Mouse (Mus musculus) heart, postnatal 10 days (tissue): Measurements from ENCODE around the gene F2r. TPM values are rescaled to one million over a fixed set of nuclear protein-coding genes. Genes with fewer than 3 reads are reported as not detected.

Experiments used
- DNase-seq, 2 experiments: peaks; one replicate each; pipeline ENCODE4 v3.0.0; 2021
- intact Hi-C: fragments of 180-260 bp; cut with DNase I; formaldehyde crosslinking; loops from one replicate; pipeline ENCODE4 v1.15.1; 2025
- total RNA-seq, 2 experiments: library from RNA; stranded (reverse); gene quantifications; 2 replicates each; pipeline ENCODE4 v1.2.3; 2021

Gene F2r
- total RNA-seq, 2 experiments from 2014 or later: 49.6 to 50.1 TPM

DNA sequence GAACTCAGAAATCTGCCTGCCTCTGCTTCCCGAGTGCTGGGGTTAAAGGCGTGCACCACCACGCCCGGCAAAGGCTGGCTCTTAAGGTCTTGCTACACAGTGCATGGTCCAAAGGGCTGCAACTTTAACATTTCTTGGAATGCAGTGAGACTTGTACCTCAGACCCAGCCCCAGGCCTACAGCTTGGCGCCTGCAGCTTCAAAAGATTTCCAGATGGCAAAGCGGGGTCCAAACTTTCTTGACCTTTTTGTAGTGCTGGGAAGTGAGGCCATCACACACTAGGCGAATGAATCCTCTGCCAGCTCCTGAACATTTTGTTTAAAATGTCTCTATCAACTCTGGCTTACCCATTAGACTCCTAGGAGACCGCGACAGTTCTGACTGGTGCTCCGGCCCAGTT lies 20.7 kb downstream of the F2r start:
- intact Hi-C loops: no loop called here
- no peak for DNase-seq

DNA sequence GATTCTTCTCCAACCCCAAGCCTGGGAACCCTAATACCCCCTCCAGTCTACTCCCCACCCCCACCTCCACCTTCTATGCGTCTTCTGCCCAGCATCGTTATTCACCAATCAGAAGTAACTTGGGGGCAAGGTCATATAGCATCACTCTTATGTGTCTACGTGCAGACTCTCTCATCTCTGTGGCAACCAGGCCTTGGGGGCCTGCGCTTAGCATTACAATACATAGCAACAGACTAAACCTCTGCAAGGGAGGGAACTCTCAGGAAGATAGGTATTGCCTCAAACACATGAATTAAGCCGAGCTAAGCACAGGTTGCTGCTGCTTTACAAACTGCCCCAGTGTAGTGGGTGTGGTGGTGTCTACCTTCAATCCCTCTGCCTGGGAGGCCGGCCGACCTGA lies 21.6 kb downstream of the F2r start:
- intact Hi-C loops: no loop called here
- no peak for DNase-seq

DNA sequence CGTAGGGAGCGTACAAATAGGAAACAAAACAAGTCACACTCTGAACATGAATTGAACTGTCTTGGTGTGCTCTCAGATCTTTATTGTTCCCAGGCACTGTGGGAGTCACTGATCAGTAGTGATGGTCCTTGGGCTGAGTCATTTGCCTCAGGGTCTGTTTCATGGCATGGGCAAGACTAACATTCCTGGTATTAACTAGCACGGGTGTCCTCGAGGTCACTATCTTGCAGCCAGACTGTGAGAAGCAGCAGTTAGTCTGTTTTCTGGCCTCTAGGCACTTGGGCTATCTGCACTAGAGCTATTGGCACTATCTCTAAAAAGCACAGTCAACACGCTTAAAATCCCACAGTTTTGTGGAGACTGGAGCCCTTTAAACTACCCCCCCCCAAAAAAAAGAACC lies 22.4 kb downstream of the F2r start:
- DNase-seq: no peak
- intact Hi-C loops: no loop called here

DNA sequence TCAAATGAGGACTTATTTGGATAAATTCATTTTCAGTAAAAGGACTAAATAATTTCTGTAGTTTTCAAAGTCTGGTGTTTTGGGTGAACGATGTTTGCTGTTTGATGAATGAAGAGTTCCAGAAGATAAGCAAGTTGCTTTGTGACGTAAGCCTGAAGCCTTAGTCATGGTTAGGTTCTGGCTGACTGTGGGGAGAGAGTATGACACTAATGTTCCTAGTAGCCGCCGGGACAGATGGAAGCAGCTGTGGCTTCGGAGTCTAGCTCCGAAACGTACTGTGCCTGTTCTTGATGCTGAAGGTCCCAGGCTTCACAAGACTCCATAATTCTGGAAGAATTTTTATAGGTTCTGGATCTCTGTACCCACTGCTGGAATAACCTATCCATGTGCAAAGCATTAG lies 22.9 kb downstream of the F2r start:
- peak; percentile 56 to 75 for DNase-seq

DNA sequence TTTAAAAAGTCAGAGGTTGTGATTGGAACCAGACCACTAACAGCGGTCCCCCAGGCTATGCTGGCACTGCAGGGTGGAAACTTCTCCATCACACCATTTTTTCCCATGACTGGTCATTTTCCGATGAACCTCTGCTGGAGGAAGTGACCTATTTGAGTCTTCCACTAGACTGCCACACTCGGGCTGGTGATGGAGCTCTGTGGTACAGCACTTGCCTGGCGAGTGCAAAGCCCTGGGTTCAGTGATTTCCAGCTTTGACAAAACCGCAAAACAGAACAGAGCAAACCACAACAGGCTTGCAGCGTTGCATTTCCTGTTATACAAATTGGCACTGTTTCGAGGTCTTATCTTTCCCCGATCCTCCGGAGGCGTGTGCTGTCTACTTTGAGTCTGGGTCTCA lies 25.4 kb downstream of the F2r start:
- peak in 1 of 2 experiments; percentile 18 for DNase-seq
- intact Hi-C loops: no loop called here

More for the DNA sequence above, 22.9 kb downstream of the F2r start:
- intact Hi-C loops: no loop called here

DNA sequence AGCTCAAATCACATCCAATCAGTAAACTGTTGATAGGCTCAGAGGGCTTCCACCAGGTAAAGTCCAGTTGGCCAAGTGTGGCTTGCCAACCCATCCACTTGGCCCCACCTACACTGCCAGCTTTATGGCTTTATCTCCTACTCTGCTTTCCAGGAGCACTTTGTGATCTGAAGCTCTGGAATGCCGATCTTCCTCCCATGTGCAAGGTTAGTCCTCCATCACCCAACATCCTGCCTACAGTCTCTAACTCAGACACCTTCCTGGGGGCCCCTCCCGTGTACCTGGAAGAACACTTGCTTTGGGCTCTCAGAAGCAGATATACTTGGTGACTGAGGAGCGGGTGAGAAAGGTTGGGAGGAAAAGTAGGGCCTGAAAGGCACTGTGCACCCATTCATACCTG lies 26.7 kb downstream of the F2r start:
- no peak for DNase-seq
- intact Hi-C loops: no loop called here

DNA sequence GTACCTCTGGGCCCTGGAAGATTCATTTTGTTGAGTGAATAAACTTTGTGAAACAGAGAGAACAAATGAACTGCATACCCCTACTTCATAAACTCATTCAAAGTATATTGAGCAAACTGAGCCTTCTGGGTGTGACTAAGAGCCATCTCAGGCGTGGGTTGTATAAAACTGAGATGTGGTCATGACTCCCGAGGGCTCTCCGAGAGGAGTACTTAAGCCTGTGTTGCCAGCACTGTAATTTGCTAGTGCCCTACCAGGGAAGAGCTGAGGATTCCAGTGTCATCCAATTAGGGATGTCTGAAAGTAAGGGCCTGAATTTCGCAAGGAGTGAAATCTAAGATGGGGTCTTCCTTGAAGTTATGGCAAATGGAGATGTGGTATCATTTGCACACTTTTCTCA lies 30.7 kb downstream of the F2r start:
- no peak for DNase-seq
- intact Hi-C loops: no loop called here

DNA sequence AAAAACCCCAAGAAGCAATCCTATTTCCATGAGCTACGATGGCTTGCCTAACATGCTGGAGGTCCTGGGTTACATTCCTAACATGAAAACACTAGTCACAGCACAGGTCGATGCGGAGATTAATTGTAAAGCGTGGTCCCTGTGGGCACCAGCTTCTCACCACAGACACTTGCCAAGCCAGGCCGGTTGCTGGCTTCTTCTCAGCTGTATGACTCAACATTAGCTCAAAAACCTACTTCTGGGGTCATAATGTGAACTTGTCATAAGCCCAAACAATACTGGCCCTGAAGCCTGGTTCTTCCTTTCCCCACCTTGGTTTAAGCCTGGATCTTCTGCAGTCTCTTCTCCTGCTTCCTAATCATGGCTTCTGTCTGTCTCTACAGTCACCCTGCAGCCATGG lies 33.4 kb downstream of the F2r start:
- no peak for DNase-seq
- intact Hi-C loops: no loop called here

DNA sequence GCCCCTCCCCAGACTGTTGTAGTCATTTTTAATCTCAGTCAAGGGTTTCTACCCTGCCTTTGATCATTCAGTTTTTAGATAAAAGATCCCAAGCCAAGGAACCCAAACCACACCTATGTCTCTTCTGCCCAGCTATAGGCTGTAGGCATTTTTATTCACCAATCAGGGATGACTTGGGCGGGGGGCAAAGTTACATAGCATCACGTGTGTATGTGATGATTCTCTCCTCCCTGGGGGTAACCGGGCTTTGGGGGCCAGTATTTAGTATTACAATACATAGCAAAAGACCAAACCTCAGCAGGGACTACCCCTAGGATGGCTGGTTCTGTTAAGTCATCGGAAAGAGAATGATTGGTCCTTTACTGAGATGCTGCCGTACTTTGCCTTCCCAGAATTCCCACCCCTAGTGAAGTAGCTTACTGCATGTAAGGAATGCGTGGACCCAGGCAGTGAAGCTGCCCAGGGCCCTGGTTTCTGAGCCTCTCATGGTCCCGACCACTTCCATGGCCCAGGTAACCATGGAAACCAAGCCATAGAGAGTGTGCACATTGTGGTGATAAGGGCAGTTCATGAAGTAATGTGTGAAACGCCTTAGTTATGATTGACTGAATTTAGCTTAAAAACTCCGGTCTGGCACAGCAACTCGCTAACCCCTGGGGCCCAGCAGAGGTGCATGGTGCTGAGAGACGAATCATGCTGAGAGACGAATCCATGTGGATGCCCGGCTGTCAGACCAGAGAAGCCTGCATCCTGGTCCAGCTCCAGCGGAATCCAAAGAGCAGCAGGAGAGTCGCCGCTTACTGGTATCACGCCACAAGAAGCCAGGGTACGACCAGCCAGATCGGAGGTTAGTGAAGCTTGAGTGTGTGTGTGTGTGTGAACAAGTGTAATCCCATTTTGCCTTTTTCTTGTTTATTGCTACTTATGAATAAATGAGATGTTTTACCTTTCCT lies 34.8 kb downstream of the F2r start:
- DNase-seq: no peak

DNA sequence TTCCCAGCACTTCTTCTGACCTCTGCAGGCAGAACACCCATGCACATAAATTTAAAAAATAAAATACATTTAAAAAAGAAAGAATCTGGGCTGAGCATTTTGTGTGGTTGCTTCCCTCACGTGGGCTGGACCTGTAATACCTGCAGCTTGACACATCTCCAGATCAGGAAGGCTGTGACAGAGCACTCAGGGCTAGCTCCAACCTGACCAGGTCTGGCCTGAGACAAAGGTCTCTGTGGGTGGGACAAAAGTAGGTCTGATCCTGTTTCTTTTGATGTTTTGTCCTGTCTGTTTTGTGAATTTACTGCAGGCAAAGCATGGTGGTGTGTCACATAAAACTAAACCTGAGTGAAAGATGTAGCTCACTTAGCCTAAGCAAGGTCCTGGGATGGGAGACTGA lies 36.4 kb downstream of the F2r start:
- no peak for DNase-seq
- intact Hi-C loops: no loop called here

More for the DNA sequence above, 34.8 kb downstream of the F2r start:
- intact Hi-C loops: no loop called here

DNA sequence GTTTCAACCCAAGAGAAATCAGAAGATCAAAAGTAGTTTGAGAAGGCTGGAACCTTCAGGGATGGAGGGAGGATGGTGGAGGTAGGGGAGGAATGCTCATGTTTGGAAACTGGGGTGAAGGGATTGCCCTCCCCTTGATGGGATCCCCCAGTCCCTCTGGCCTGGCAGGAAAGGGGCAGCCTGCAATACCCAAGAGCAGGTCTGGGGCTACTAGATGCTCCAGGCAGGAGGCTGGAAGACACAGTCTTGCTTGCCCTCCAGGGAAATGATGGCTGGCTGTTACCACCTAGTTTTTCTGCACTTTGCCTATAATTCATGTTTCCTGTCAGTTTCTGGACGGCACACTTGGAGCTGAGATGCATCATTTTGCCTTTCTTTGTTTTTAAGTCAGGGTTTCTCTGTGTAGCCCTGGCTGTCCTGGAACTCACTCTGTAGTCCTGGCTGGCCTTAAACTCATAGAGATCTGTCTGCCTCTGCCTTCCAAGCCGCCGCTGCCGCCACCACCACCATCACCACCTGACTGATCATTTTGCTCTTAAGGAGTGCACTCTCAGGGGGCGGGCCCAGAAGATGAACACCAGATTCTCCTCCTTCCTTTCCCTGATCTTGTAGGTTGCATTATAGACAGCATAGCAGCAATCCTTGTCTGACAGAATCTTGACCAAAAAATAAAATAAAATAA lies 40.1 kb downstream of the F2r start:
- intact Hi-C loops: no loop called here
- no peak for DNase-seq

DNA sequence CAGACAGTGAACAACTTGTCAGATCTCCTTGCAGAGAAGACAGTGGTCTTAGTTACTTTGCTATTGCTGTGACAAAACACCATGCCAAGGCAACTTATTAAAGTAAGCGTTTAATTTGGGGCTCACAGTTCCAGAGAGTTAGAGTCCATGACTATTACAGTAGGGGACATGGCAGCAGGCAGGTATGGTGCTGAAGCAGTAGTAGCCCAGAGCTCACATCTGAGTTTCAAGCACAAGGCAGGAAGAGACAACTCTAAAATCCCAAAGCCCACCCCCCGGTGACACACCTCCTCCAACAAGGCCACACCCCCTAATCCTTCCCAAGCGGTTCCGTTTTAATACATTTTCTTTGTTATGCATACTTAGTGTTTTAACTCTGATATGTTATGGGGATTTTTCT lies 47.4 kb downstream of the F2r start:
- intact Hi-C loops: no loop called here
- DNase-seq: no peak

DNA sequence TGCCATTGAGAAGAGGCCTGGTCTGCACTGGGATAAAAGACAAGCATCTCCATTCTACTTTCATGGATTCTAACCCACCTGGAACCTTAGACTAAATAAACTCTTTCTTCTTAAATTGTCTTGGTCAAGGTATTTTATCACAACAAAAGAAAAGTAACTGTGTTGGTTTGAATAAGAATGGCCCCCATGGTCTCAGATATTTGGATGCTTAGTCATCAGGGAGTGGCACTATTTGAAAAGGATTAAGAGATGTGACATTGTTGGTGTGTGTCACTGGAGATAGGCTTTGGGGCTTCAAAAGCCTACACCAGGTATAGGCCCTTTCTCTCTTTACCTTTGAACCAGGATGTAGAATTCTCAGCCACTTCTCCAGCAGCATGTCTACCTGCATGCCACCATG lies 49.0 kb downstream of the F2r start:
- no peak for DNase-seq
- intact Hi-C loops: no loop called here

DNA sequence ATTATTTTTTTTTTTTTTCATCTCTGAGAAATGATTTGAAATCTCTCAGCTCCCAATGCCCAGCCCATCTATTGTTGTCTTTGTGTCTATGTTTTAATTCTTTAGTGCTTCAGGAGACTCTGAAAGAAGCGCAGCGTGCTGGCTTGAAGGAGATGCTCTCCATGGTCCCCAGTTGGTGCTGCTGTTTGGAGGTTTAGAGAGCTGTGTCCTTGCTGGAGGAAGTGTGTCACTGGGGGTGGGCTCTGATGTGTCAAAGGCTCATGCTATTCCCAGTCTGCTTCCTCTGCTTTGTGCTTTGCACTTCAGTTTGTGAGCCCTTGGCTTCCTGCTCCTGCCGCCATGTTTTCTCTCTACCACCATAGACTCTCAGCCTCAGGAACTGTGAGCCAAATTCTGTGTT lies 50.0 kb downstream of the F2r start:
- intact Hi-C loops: no loop called here

DNA sequence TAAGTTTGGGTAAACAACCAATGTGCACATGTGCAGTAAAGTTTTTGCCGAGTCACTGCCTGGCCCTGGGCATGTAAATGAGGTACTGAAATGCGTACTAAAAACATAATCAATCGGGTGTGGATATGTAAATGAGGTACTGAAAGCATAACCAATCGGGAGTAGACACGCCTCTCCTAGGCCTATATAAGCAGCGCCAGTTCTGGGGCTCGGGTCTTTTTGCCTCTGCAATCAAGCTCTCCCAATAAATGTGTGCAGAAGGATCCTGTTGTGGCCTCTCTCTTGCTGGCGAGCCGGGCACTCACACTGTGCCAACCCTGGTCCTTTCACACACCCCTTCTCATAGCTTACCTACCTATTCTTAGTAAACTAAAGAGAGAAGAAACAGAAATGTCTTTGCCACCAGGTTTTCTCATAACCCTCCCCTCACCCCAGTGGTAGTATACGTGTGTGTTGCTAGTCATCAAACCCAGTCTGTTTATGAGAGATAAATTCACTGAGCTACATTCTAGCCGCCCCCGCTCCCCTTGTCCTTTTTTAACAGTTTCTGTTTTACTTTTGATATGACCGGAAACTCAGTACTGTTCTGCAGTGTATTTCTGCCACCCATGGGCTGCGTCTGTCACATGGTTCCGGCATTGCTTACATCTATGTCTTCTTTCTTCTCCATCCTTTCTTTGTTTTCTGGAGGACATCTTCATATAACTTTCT lies 51.3 kb downstream of the F2r start:
- intact Hi-C loops: no loop called here
- DNase-seq: no peak

More for the DNA sequence above, 50.0 kb downstream of the F2r start:
- no peak for DNase-seq

DNA sequence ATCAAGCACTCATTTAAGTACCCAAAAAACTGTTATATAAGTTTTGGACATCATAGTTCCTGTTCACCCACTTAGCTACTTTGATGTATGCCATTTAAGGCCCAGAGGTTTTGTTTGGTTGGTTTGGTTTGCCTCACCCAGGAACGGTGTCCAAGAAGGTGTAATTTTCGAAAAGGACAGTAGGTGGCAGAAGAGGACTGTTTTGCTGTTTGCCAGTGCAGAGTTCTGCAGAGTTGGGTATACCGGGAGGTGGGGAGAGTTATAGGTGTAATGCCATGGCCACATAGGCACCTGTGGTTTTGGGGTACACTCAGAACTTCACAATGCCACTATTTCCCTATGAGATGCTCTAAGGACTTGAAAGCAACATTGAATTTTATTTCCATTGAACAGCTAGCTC lies 54.6 kb downstream of the F2r start:
- peak; percentile 88 to 93 for DNase-seq
- intact Hi-C loops: loop anchor here (1.0 to 5.0 kb wide), 3 partner anchors 104 to 329 kb away; partner anchors contain the start of gene Iqgap2

DNA sequence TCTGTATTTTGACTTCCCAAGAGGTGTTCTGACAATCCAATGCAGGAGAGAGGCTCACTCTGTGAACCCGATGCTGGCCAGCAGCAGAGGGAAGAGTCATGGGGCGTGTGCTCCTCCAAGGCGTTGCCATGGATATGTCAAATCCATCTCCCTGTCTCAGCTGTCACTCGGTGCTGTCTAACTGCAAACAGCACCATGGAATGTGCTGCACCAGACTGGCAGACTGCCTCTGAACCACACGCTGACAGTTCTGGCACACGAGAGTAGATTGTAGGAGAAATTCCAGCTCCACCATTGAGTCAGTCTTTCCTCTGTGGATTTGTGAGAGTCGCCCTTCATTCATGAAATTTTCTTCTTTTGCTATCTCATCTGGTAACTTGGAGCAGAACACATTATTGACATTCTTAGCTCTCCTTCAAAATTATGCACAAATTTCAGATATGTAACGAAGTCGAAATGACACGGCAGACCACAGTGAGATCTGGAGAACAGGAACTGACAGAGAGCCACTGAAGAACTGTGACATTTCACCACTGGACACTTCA lies 55.1 kb downstream of the F2r start:
- DNase-seq: peak; percentile 24 to 38
- intact Hi-C loops: loop anchor here (1.0 to 5.0 kb wide), 3 partner anchors 104 to 329 kb away; partner anchors contain the start of gene Iqgap2

DNA sequence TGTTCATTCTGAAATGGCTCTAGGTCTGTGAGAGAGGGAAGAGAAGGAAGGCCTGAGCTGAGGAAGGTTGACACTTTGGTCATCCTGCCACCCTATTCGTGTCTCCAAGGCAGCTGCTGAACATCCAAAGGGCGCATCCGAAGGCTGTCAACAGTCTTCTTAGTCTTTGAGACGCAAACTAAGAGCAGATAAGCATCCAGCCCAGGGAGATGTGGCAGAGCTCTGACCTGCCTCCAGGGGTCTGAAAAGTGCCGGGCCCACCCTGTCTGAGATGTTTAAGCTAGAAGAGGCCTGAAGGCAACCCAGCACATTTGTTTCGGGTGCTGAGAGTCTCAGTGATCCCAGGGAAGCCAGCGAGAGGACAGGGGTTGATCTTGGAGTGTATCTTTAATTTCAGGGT lies 61.0 kb downstream of the F2r start:
- intact Hi-C loops: no loop called here
- no peak for DNase-seq

DNA sequence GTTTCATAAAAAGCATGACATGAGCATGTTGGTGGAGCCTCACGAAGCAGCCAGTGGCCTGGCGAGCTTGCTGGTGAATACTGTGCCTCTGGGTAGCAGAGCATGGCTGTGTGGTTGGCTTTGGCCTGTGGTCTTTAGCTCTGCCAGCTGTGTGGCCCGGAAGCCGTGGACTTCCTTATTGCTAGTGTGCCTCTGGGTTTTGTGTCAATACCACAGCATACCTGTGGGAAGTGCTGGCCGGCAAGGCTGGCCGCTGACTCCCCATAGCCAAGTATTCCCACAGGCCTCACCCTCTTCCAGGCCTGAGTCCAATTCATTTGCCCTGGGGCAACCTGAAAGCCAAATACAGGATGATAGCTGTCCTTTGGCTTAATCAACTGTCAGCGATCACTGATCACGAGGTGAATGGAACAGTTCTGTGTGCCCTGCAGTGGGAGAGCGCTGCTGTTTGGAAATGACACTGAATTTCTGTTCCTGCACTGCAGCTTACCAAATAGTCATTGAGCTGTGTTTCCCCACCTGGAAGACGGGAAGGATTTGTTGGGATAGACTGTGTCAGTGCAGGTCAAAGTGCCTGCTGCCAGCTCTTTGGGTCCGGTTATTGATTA lies 64.3 kb downstream of the F2r start:
- no peak for DNase-seq
- intact Hi-C loops: no loop called here
